ENCODE assay signal across 23 mouse cellular contexts in genomic region chr13:71966631-71967030, GRCm38 (mm10). TPM values are rescaled to one million over a fixed set of nuclear protein-coding genes. Genes with fewer than 3 reads are reported as not detected.
A peak's percentile ranks its signal among the peaks of the same experiment; 100 is the strongest.
DNase-seq lines count a peak whose midpoint lies in the region; ATAC-seq lines count a peak whose summit lies in the region.
"Had no signal": no experiment of that assay in that cellular context is flagged by ENCODE, and none has a peak within 500 bp of the region (broad histone marks: within the 10 kb centered on the region; RNA-seq: fewer than 3 reads in every experiment).

No protein-coding gene starts in this region.

- peaks cover 2% of the 10 kb centered on the region; the same call in 1 of the 2 replicates for H3K4me1 ChIP-seq in hindbrain, embryonic 11.5 days (replicated peaks; ENCODE audit: control insufficient read depth, insufficient read depth, low read length)
- H3K4me1 ChIP-seq in hindbrain, embryonic 10.5 days (replicated peaks) = peaks cover 40% of the 10 kb centered on the region
- peaks cover 30% of the 10 kb centered on the region for H3K4me1 ChIP-seq in neural tube, embryonic 15.5 days

- no peaks in the 10 kb centered on the region for H3K36me3 ChIP-seq in hindbrain, embryonic 11.5 days (ENCODE audit: control insufficient read depth, insufficient read depth, low read length)
- H3K36me3 ChIP-seq in hindbrain, embryonic 10.5 days = no peaks in the 10 kb centered on the region
- H3K36me3 ChIP-seq in neural tube, embryonic 15.5 days = no peaks in the 10 kb centered on the region
- H3K36me3 ChIP-seq: embryonic facial prominence, embryonic 13.5 days; embryonic facial prominence, embryonic 15.5 days had no signal

- WGBS in hindbrain, embryonic 11.5 days = 25% methylated on average over 2 of the region's 2 CpGs
- 34% methylated on average over 2 of the region's 2 CpGs for WGBS in hindbrain, embryonic 10.5 days
- WGBS in neural tube, embryonic 15.5 days = 38% methylated on average over 2 of the region's 2 CpGs

- H3K4me2 ChIP-seq in hindbrain, embryonic 11.5 days (replicated peaks; ENCODE audit: low read depth, low read length) = no peak overlapping the region
- H3K4me2 ChIP-seq in neural tube, embryonic 15.5 days = no peak overlapping the region
- H3K4me2 ChIP-seq: embryonic facial prominence, embryonic 13.5 days; embryonic facial prominence, embryonic 15.5 days had no signal

- H3K4me3 ChIP-seq in hindbrain, embryonic 11.5 days (ENCODE audit: low read depth, low read length) = no peak overlapping the region
- H3K4me3 ChIP-seq in hindbrain, embryonic 10.5 days = no peak overlapping the region
- H3K4me3 ChIP-seq in neural tube, embryonic 15.5 days (replicated peaks) = no peak overlapping the region
- H3K4me3 ChIP-seq: embryonic facial prominence, embryonic 13.5 days; embryonic facial prominence, embryonic 15.5 days; erythroblast, embryonic 14.5 days had no signal

- intact Hi-C loops in heart, postnatal 10 days (cut with DNase I) = no loop called here

- H3K9me3 ChIP-seq in hindbrain, embryonic 11.5 days (ENCODE audit: control insufficient read depth, low read length) = no peaks in the 10 kb centered on the region
- H3K9me3 ChIP-seq in hindbrain, embryonic 10.5 days = no peaks in the 10 kb centered on the region
- no peaks in the 10 kb centered on the region for H3K9me3 ChIP-seq in neural tube, embryonic 15.5 days (replicated peaks)
- H3K9me3 ChIP-seq: embryonic facial prominence, embryonic 13.5 days; embryonic facial prominence, embryonic 15.5 days had no signal

- no peak overlapping the region for H3K27ac ChIP-seq in hindbrain, embryonic 11.5 days (ENCODE audit: low read depth, low read length)
- no peak overlapping the region for H3K27ac ChIP-seq in hindbrain, embryonic 10.5 days
- no peak overlapping the region for H3K27ac ChIP-seq in neural tube, embryonic 15.5 days (replicated peaks)
- H3K27ac ChIP-seq: embryonic facial prominence, embryonic 13.5 days; embryonic facial prominence, embryonic 15.5 days had no signal

- H3K9ac ChIP-seq in hindbrain, embryonic 11.5 days (ENCODE audit: low read depth, low read length) = no peak overlapping the region
- no peak overlapping the region for H3K9ac ChIP-seq in neural tube, embryonic 15.5 days (replicated peaks)
- H3K9ac ChIP-seq: embryonic facial prominence, embryonic 13.5 days; embryonic facial prominence, embryonic 15.5 days had no signal

- H3K27me3 ChIP-seq in hindbrain, embryonic 11.5 days (ENCODE audit: control insufficient read depth, insufficient read depth, low read length) = peaks cover 49% of the 10 kb centered on the region
- H3K27me3 ChIP-seq in hindbrain, embryonic 10.5 days (ENCODE audit: insufficient read depth, poor library complexity, severe bottlenecking) = peaks cover 89% of the 10 kb centered on the region
- peaks cover 91% of the 10 kb centered on the region for H3K27me3 ChIP-seq in neural tube, embryonic 15.5 days (replicated peaks)

- ATAC-seq in hindbrain, embryonic 11.5 days (ENCODE audit: low FRiP score) = no peak
- ATAC-seq in neural tube, embryonic 15.5 days (ENCODE audit: low FRiP score) = no peak
- ATAC-seq: forebrain, embryonic 14.5 days; forebrain, embryonic 16.5 days had no signal

- peak; percentile 84 for DNase-seq in heart, adult 11 months
- no peak for DNase-seq in heart, postnatal 10 days
- DNase-seq in hindbrain, embryonic 11.5 days (ENCODE audit: low spot score) = peak; percentile 9
- DNase-seq in hindbrain, embryonic 10.5 days (ENCODE audit: low spot score) = no peak
- peak; percentile 15 for DNase-seq in neural tube, embryonic 10.5 days (ENCODE audit: extremely low spot score, low spot score)
- DNase-seq: adrenal gland, adult 2 months; adrenal gland, postnatal 10 days; adrenal gland, postnatal 25 days; cerebellum, adult 11 months; cerebellum, adult 18-20 months; cerebellum, adult 8-10 months; cerebellum, adult 9-11 months; cerebellum, postnatal 14 days; cerebellum, postnatal 36 days had no signal

RNA-seq across cellular contexts. Expression of gene Irx1, which starts 3.1 kb away (rescaled TPM):
- total RNA-seq in heart, postnatal 10 days (2021) = 1 to 10 TPM; 3.9 to 4.6 TPM
- polyA plus RNA-seq in hindbrain, embryonic 11.5 days (2014; fragmentation: Nextera tagmentation; extraction: Ambion mirVana) = 6.7 and 7.1 TPM in 2 replicates
- polyA plus RNA-seq in hindbrain, embryonic 10.5 days (2016; fragmentation: Nextera tagmentation; extraction: Ambion mirVana) = 5.1 and 11.0 TPM in 2 replicates
- polyA plus RNA-seq in neural tube, embryonic 15.5 days (2015; fragmentation: Nextera tagmentation; extraction: Ambion mirVana) = 1.4 and 3.2 TPM in 2 replicates
- total RNA-seq: adrenal gland, adult 2 months; adrenal gland, postnatal 25 days; common myeloid progenitor, adult 5-6 weeks; MEL had no signal
- polyA plus RNA-seq: C2C12; erythroblast, embryonic 14.5 days had no signal

Comparison
In these comparisons a context has a peak if more than half of its experiments do, and no peak if none do; other contexts are left out.
1. DNase-seq: peak in heart, adult 11 months (single experiment), hindbrain, embryonic 11.5 days (single experiment) and neural tube, embryonic 10.5 days (single experiment); none in heart, postnatal 10 days (0 of 2) and hindbrain, embryonic 10.5 days (single experiment).